Mouse (Mus musculus): ENCODE results near the gene Spsb2.
"Not testable (repeated sequence)": the region's sequence is repeated elsewhere in the genome, so short reads cannot be mapped to it uniquely, and the experiment has no call there.

Gene Spsb2

GRCm38 (mm10) chr6:124817125-124817524, 8.7 kb downstream of the Spsb2 start:
- no peak for DNase-seq (ENCODE audit: low read depth, low spot score)

- no peak for DNase-seq (ENCODE audit: low read depth, low spot score)
These were observed 9.1 kb downstream of the Spsb2 start for GRCm38 (mm10) chr6:124817563-124817962.

GRCm38 (mm10) chr6:124817971-124818370, 9.5 kb downstream of the Spsb2 start:
- peak; percentile 53 for DNase-seq (ENCODE audit: low read depth, low spot score)

GRCm38 (mm10) chr6:124820891-124821290, 12.4 kb downstream of the Spsb2 start:
- DNase-seq (ENCODE audit: low read depth, low spot score) = no peak

- no peak for DNase-seq (ENCODE audit: low read depth, low spot score)
These were observed 13.6 kb downstream of the Spsb2 start for GRCm38 (mm10) chr6:124822049-124822448.

- DNase-seq (ENCODE audit: low read depth, low spot score) = peak; percentile 65
These were observed 19.7 kb downstream of the Spsb2 start for GRCm38 (mm10) chr6:124828101-124828592.

GRCm38 (mm10) chr6:124828868-124829798, 20.7 kb downstream of the Spsb2 start, which contains the start of the genes Usp5 and Cdca3:
Gene Usp5 (minus strand): TSS chr6:124829484.
Gene Cdca3 (plus strand): TSS chr6:124829547.
- peak; percentile 100 for DNase-seq (ENCODE audit: low read depth, low spot score)

- peak; percentile 99 for DNase-seq (ENCODE audit: low read depth, low spot score)
These were observed 21.6 kb downstream of the Spsb2 start for GRCm38 (mm10) chr6:124829799-124830700.

GRCm38 (mm10) chr6:124831199-124831598, 22.7 kb downstream of the Spsb2 start:
- DNase-seq (ENCODE audit: low read depth, low spot score) = not testable (repeated sequence)

GRCm38 (mm10) chr6:124831649-124832048, 23.2 kb downstream of the Spsb2 start:
- DNase-seq (ENCODE audit: low read depth, low spot score) = no peak

GRCm38 (mm10) chr6:124834512-124835081, 26.1 kb downstream of the Spsb2 start:
- no peak for DNase-seq (ENCODE audit: low read depth, low spot score)

- DNase-seq (ENCODE audit: low read depth, low spot score) = no peak
These were observed 27.1 kb downstream of the Spsb2 start for GRCm38 (mm10) chr6:124835531-124835930.

GRCm38 (mm10) chr6:124836411-124836810, 27.9 kb downstream of the Spsb2 start:
- no peak for DNase-seq (ENCODE audit: low read depth, low spot score)

GRCm38 (mm10) chr6:124839805-124840204, 31.3 kb downstream of the Spsb2 start:
- DNase-seq (ENCODE audit: low read depth, low spot score) = no peak

GRCm38 (mm10) chr6:124840241-124841167, 32.0 kb downstream of the Spsb2 start, which contains the start of gene Gnb3:
Gene Gnb3 (minus strand): TSS chr6:124840275.
- DNase-seq (ENCODE audit: low read depth, low spot score) = no peak

GRCm38 (mm10) chr6:124847305-124847704, 38.8 kb downstream of the Spsb2 start:
- DNase-seq (ENCODE audit: low read depth, low spot score) = peak; percentile 96

GRCm38 (mm10) chr6:124850535-124850934, 42.1 kb downstream of the Spsb2 start:
- DNase-seq (ENCODE audit: low read depth, low spot score) = no peak

- DNase-seq (ENCODE audit: low read depth, low spot score) = no peak
These were observed 46.2 kb downstream of the Spsb2 start for GRCm38 (mm10) chr6:124854647-124855046.

GRCm38 (mm10) chr6:124856321-124856720, 47.9 kb downstream of the Spsb2 start:
- DNase-seq (ENCODE audit: low read depth, low spot score) = peak; percentile 85
